Mouse (Mus musculus): Measurements from ENCODE around the gene Ctu2. TPM values are rescaled to one million over a fixed set of nuclear protein-coding genes. Genes with fewer than 3 reads are reported as not detected.

Ctu2 gene
- polyA plus RNA-seq, 1 experiment from 2014 or later = 33.0 TPM

DNA sequence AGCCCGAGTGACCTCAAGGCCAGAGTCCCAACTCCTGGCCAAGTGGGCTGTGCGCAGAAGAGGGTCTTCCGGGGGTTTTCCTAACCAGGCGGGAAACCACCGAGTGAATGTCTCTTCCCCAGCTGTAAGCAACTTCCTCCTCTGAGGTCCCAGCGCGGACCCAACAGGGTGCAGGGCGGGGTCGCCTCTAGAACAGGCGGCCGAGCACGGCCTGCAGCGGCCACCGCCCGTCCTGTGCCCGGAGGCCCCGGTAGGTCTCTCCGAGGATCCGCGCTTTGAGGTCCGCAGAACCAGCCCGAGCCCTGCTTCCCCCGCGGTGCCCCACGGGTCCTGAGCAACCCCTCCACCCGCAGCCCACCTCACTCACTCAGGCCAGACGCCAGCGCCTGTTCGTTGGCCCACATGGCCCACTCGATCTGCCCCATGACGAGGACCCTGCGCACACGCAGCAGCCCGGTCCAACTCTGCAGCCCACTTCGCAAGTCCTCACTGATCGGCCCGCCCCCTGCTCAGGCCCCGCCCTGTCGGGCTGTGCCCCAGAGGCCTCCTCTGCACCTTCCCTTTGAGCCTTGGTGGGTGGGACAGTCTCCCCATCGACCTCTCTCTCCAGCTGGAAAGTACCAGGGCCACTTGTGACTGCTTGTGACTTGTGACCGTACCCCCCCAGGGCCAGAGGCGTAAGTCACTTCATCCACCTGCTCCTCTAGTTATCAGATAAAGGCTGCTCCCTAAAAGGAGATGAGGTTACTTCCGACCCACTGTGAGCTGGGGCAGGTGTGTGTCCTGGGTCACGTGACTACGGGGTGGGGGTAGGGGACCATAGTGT, 43.3 kb upstream of the Ctu2 start, which contains the start of gene Cyba:
Cyba (minus strand) TSS at position 488 of the 826 bp plus-strand sequence.
- H3K27ac ChIP-seq (replicated peaks in 1 of 2; ENCODE audit: control insufficient read depth in 1 of 2, insufficient read depth in 1 of 2, low read depth in 2 of 2, low read length in 2 of 2) = peak within 1 kb of the TSS; percentile 56 to 74; a peak in 3 of 4 replicates
- H3K4me1 ChIP-seq (ENCODE audit: control insufficient read depth in 2 of 2, insufficient read depth in 2 of 2, low read length in 2 of 2) = peaks cover 13 to 22% of the 10 kb centered on the region in 2 experiments
- WGBS = 3% methylated on average over 43 of the region's 45 CpGs
- peaks cover 25% of the 10 kb centered on the region for H3K36me3 ChIP-seq (ENCODE audit: control insufficient read depth, insufficient read depth, low read length)
- H3K4me2 ChIP-seq (ENCODE audit: low read length) = peak within 1 kb of the TSS; percentile 91
- H3K27me3 ChIP-seq (ENCODE audit: control insufficient read depth, insufficient read depth, low read length) = no peaks in the 10 kb centered on the region
- peak within 1 kb of the TSS; percentile 69 to 78 for H3K4me3 ChIP-seq (ENCODE audit: control insufficient read depth in 1 of 2, insufficient read depth in 1 of 2, low read depth in 1 of 2, low read length in 2 of 2)
- 0 out of 2 replicates have a peak, but pooled peaks cover 3% of the 10 kb centered on the region for H3K9me3 ChIP-seq (ENCODE audit: control insufficient read depth, low read length)
- peak; percentile 74 for ATAC-seq (ENCODE audit: insufficient number of reproducible peaks, insufficient read depth, low FRiP score, low read depth)
- H3K9ac ChIP-seq (ENCODE audit: low read length) = peak within 1 kb of the TSS; percentile 86

- no peaks in the 10 kb centered on the region for H3K27me3 ChIP-seq (ENCODE audit: control insufficient read depth, insufficient read depth, low read length)
- peak overlapping the region in 1 of 2 experiments; percentile 74; a peak in 2 of 4 replicates for H3K27ac ChIP-seq (replicated peaks in 1 of 2; ENCODE audit: control insufficient read depth in 1 of 2, insufficient read depth in 1 of 2, low read depth in 2 of 2, low read length in 2 of 2)
- H3K9me3 ChIP-seq (ENCODE audit: control insufficient read depth, low read length) = 0 out of 2 replicates have a peak, but pooled peaks cover 3% of the 10 kb centered on the region
- ATAC-seq (ENCODE audit: insufficient number of reproducible peaks, insufficient read depth, low FRiP score, low read depth) = 0 out of 2 replicates have a peak, but pooled peaks have one; percentile 5
- H3K4me2 ChIP-seq (ENCODE audit: low read length) = peak overlapping the region; percentile 91
- H3K36me3 ChIP-seq (ENCODE audit: control insufficient read depth, insufficient read depth, low read length) = peaks cover 26% of the 10 kb centered on the region
- H3K4me1 ChIP-seq (ENCODE audit: control insufficient read depth in 2 of 2, insufficient read depth in 2 of 2, low read length in 2 of 2) = peaks cover 16 to 29% of the 10 kb centered on the region in 2 experiments
- no peak overlapping the region for H3K9ac ChIP-seq (ENCODE audit: low read length)
- WGBS = 65% methylated on average over 11 of the region's 11 CpGs
- H3K4me3 ChIP-seq (ENCODE audit: control insufficient read depth in 1 of 2, insufficient read depth in 1 of 2, low read depth in 1 of 2, low read length in 2 of 2) = no peak overlapping the region; a peak in 1 of 4 replicates
Observed at GRCm38 (mm10) chr8:122433269-122433905, 42.6 kb upstream of the Ctu2 start.

- 91% methylated on average over 6 of the region's 6 CpGs for WGBS
- Histone ChIP-seq H3K27me3 (ENCODE audit: control insufficient read depth, insufficient read depth, low read length) (no peaks in the 10 kb centered on the region), H3K9me3 (ENCODE audit: control insufficient read depth, low read length) (0 out of 2 replicates have a peak, but pooled peaks cover 3% of the 10 kb centered on the region), H3K27ac (replicated peaks in 1 of 2; ENCODE audit: control insufficient read depth in 1 of 2, insufficient read depth in 1 of 2, low read depth in 2 of 2, low read length in 2 of 2) (no peak overlapping the region), H3K4me2 (ENCODE audit: low read length) (no peak overlapping the region), H3K36me3 (ENCODE audit: control insufficient read depth, insufficient read depth, low read length) (peaks cover 38% of the 10 kb centered on the region), H3K9ac (ENCODE audit: low read length) (no peak overlapping the region), H3K4me1 (ENCODE audit: control insufficient read depth in 2 of 2, insufficient read depth in 2 of 2, low read length in 2 of 2) (peaks cover 18 to 29% of the 10 kb centered on the region in 2 experiments), H3K4me3 (ENCODE audit: control insufficient read depth in 1 of 2, insufficient read depth in 1 of 2, low read depth in 1 of 2, low read length in 2 of 2) (no peak overlapping the region)
- ATAC-seq (ENCODE audit: insufficient number of reproducible peaks, insufficient read depth, low FRiP score, low read depth) = no peak
Observed at GRCm38 (mm10) chr8:122435375-122435774, 40.6 kb upstream of the Ctu2 start.

DNA sequence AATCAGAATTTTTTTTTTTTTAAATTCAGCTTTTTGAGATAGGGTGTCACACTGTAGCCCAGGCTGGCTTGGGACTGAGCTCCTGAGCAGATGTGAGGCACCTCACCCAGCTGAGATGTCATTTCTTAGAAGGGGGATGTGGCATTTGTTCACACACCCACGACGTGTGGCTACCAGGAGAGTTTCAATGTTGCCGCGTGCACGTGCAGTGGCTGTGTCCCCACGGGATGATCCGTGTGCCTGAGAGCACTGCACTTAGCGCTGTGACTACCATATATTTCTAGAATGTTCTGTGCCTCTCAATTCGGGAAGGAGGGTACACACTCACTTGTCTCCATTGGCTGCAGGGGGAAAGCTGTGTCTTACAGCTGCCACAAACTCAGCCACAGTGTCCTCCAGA, 39.8 kb upstream of the Ctu2 start:
- no peak for ATAC-seq (ENCODE audit: insufficient number of reproducible peaks, insufficient read depth, low FRiP score, low read depth)
- peaks cover 18 to 27% of the 10 kb centered on the region in 2 experiments for H3K4me1 ChIP-seq (ENCODE audit: control insufficient read depth in 2 of 2, insufficient read depth in 2 of 2, low read length in 2 of 2)
- no peak overlapping the region for H3K4me2 ChIP-seq (ENCODE audit: low read length)
- H3K36me3 ChIP-seq (ENCODE audit: control insufficient read depth, insufficient read depth, low read length) = peaks cover 38% of the 10 kb centered on the region
- whole genome bisulfite sequencing = 96% methylated on average over 9 of the region's 9 CpGs
- no peak overlapping the region for H3K27ac ChIP-seq (replicated peaks in 1 of 2; ENCODE audit: control insufficient read depth in 1 of 2, insufficient read depth in 1 of 2, low read depth in 2 of 2, low read length in 2 of 2)
- H3K4me3 ChIP-seq (ENCODE audit: control insufficient read depth in 1 of 2, insufficient read depth in 1 of 2, low read depth in 1 of 2, low read length in 2 of 2) = no peak overlapping the region
- no peak overlapping the region for H3K9ac ChIP-seq (ENCODE audit: low read length)
- 0 out of 2 replicates have a peak, but pooled peaks cover 3% of the 10 kb centered on the region for H3K9me3 ChIP-seq (ENCODE audit: control insufficient read depth, low read length)
- no peaks in the 10 kb centered on the region for H3K27me3 ChIP-seq (ENCODE audit: control insufficient read depth, insufficient read depth, low read length)

DNA sequence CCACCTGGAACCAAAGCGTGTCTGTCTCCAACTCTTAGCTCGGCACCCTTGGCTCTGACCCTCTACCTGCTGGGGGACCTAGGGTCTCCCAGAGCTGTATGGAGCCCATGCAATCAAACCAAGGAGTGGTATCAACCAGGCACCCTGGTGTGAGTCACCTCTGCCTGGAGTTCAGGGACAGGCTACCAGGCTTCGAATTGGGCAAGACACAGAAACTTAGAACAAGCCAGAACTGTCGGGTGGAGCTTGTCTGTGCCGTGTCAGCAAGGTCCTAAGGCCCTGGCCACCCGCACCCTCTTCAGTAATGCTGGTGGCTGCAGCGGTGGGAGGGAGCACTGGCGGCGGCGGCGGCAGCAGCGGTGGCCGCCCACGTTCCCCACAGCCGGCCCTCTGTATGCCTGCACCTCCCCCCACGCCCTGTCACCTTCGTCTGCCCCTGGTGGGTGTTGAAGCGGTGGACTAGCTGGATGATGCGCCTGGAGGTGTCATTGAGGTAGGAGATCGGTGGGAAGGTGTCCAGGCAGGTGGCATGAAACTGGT, 39.3 kb upstream of the Ctu2 start:
- 84% methylated on average over 20 of the region's 20 CpGs for WGBS
- Histone ChIP-seq H3K27ac (replicated peaks in 1 of 2; ENCODE audit: control insufficient read depth in 1 of 2, insufficient read depth in 1 of 2, low read depth in 2 of 2, low read length in 2 of 2) (no peak overlapping the region), H3K36me3 (ENCODE audit: control insufficient read depth, insufficient read depth, low read length) (peaks cover 38% of the 10 kb centered on the region), H3K4me2 (ENCODE audit: low read length) (no peak overlapping the region), H3K4me1 (ENCODE audit: control insufficient read depth in 2 of 2, insufficient read depth in 2 of 2, low read length in 2 of 2) (peaks cover 13 to 22% of the 10 kb centered on the region in 2 experiments), H3K27me3 (ENCODE audit: control insufficient read depth, insufficient read depth, low read length) (no peaks in the 10 kb centered on the region), H3K9ac (ENCODE audit: low read length) (no peak overlapping the region), H3K9me3 (ENCODE audit: control insufficient read depth, low read length) (0 out of 2 replicates have a peak, but pooled peaks cover 3% of the 10 kb centered on the region), H3K4me3 (ENCODE audit: control insufficient read depth in 1 of 2, insufficient read depth in 1 of 2, low read depth in 1 of 2, low read length in 2 of 2) (no peak overlapping the region)
- no peak for ATAC-seq (ENCODE audit: insufficient number of reproducible peaks, insufficient read depth, low FRiP score, low read depth)

- H3K36me3 ChIP-seq (ENCODE audit: control insufficient read depth, insufficient read depth, low read length) = peaks cover 38% of the 10 kb centered on the region
- 0 out of 2 replicates have a peak, but pooled peaks cover 3% of the 10 kb centered on the region for H3K9me3 ChIP-seq (ENCODE audit: control insufficient read depth, low read length)
- H3K9ac ChIP-seq (ENCODE audit: low read length) = no peak overlapping the region
- H3K4me1 ChIP-seq (ENCODE audit: control insufficient read depth in 2 of 2, insufficient read depth in 2 of 2, low read length in 2 of 2) = peaks cover 11 to 22% of the 10 kb centered on the region in 2 experiments
- no peaks in the 10 kb centered on the region for H3K27me3 ChIP-seq (ENCODE audit: control insufficient read depth, insufficient read depth, low read length)
- peak overlapping the region; percentile 23; the same call in 1 of the 2 replicates for H3K4me2 ChIP-seq (ENCODE audit: low read length)
- 87% methylated on average over 13 of the region's 13 CpGs for WGBS
- no peak overlapping the region for H3K4me3 ChIP-seq (ENCODE audit: control insufficient read depth in 1 of 2, insufficient read depth in 1 of 2, low read depth in 1 of 2, low read length in 2 of 2)
- H3K27ac ChIP-seq (replicated peaks in 1 of 2; ENCODE audit: control insufficient read depth in 1 of 2, insufficient read depth in 1 of 2, low read depth in 2 of 2, low read length in 2 of 2) = peak overlapping the region; percentile 46 to 47; a peak in 2 of 4 replicates
- ATAC-seq (ENCODE audit: insufficient number of reproducible peaks, insufficient read depth, low FRiP score, low read depth) = no peak
Observed at GRCm38 (mm10) chr8:122437708-122438331, 38.1 kb upstream of the Ctu2 start.

DNA sequence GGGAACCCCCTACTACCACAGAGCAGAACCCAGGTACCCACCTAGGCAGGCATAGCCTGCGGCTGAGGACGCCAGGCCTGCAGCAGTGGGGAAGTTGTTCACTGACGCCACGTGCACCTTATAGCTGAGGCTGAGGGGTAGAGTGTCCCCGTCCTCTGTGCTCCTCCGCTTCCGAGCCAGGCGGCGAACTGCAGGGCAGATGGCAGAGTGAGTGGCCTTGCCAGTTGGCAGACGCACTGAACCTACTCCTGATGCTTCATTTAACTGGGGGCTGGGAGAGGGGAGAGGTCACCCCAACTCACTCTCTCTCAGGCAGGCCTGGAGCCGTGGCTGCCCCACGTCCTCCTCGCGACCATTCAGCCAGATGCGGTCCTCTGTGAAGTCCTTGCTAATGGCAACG, 36.6 kb upstream of the Ctu2 start:
- Histone ChIP-seq H3K36me3 (ENCODE audit: control insufficient read depth, insufficient read depth, low read length) (peaks cover 33% of the 10 kb centered on the region), H3K27me3 (ENCODE audit: control insufficient read depth, insufficient read depth, low read length) (no peaks in the 10 kb centered on the region), H3K9me3 (ENCODE audit: control insufficient read depth, low read length) (0 out of 2 replicates have a peak, but pooled peaks cover 3% of the 10 kb centered on the region), H3K4me3 (ENCODE audit: control insufficient read depth in 1 of 2, insufficient read depth in 1 of 2, low read depth in 1 of 2, low read length in 2 of 2) (no peak overlapping the region), H3K4me2 (ENCODE audit: low read length) (no peak overlapping the region), H3K27ac (replicated peaks in 1 of 2; ENCODE audit: control insufficient read depth in 1 of 2, insufficient read depth in 1 of 2, low read depth in 2 of 2, low read length in 2 of 2) (no peak overlapping the region), H3K9ac (ENCODE audit: low read length) (no peak overlapping the region), H3K4me1 (ENCODE audit: control insufficient read depth in 2 of 2, insufficient read depth in 2 of 2, low read length in 2 of 2) (peaks cover 8 to 16% of the 10 kb centered on the region in 2 experiments)
- 95% methylated on average over 16 of the region's 16 CpGs for WGBS
- no peak for ATAC-seq (ENCODE audit: insufficient number of reproducible peaks, insufficient read depth, low FRiP score, low read depth)
